Mouse (Mus musculus) CH12F3 (cell line): ENCODE results near the gene Manbal.

Experiments used
- in situ Hi-C: fragments of 300-500 bp; cut with MboI; formaldehyde crosslinking; loops from 2 replicates; pipeline ENCODE4 v1.14.3; 2020; ENCODE audit warnings: low sequenced_read_pairs

Manbal gene

GRCm38 (mm10) chr2:157367184-157367893 is at the start of gene Manbal:
TSS of gene Manbal (plus strand) at chr2:157367594.
- in situ Hi-C loops: no loop called here

GRCm38 (mm10) chr2:157320135-157320534 is 47.3 kb upstream of the Manbal start:
- in situ Hi-C loops: no loop called here

GRCm38 (mm10) chr2:157320886-157321285 is 46.5 kb upstream of the Manbal start:
- in situ Hi-C loops: no loop called here

- in situ Hi-C loops: no loop called here
Observed at GRCm38 (mm10) chr2:157322029-157322766, 45.2 kb upstream of the Manbal start.

- in situ Hi-C loops: loop anchor here (25.0 kb wide), 1 partner anchor 237 kb away; the partner anchor contains the start of genes Blcap and Nnat
Observed at GRCm38 (mm10) chr2:157325238-157325637, 42.2 kb upstream of the Manbal start.

GRCm38 (mm10) chr2:157328106-157328505 is 39.3 kb upstream of the Manbal start:
- in situ Hi-C loops: loop anchor here (25.0 kb wide), 1 partner anchor 234 kb away; the partner anchor contains the start of genes Blcap and Nnat

- in situ Hi-C loops: loop anchor here (25.0 kb wide), 1 partner anchor 234 kb away; the partner anchor contains the start of genes Blcap and Nnat
Observed at GRCm38 (mm10) chr2:157328570-157328969, 38.8 kb upstream of the Manbal start.

GRCm38 (mm10) chr2:157332059-157332458 is 35.3 kb upstream of the Manbal start:
- in situ Hi-C loops: loop anchor here (10.0 to 25.0 kb wide), 2 partner anchors 133 to 230 kb away; partner anchors contain the start of genes Blcap and Nnat

- in situ Hi-C loops: loop anchor here (10.0 to 25.0 kb wide), 2 partner anchors 126 to 224 kb away; partner anchors contain the start of genes Blcap and Nnat
Observed at GRCm38 (mm10) chr2:157338663-157339062, 28.7 kb upstream of the Manbal start.

- in situ Hi-C loops: loop anchor here (10.0 to 25.0 kb wide), 2 partner anchors 125 to 223 kb away; partner anchors contain the start of genes Blcap and Nnat
Observed at GRCm38 (mm10) chr2:157339532-157339931, 27.9 kb upstream of the Manbal start.

GRCm38 (mm10) chr2:157340221-157340741 is 27.1 kb upstream of the Manbal start:
- in situ Hi-C loops: loop anchor here (25.0 kb wide), 1 partner anchor 222 kb away; the partner anchor contains the start of genes Blcap and Nnat

GRCm38 (mm10) chr2:157341554-157342270 is 25.7 kb upstream of the Manbal start:
- in situ Hi-C loops: loop anchor here (25.0 kb wide), 1 partner anchor 221 kb away; the partner anchor contains the start of genes Blcap and Nnat

GRCm38 (mm10) chr2:157342328-157342926 is 25.0 kb upstream of the Manbal start:
- in situ Hi-C loops: loop anchor here (25.0 kb wide), 1 partner anchor 220 kb away; the partner anchor contains the start of genes Blcap and Nnat

- in situ Hi-C loops: loop anchor here (25.0 kb wide), 1 partner anchor 219 kb away; the partner anchor contains the start of genes Blcap and Nnat
Observed at GRCm38 (mm10) chr2:157343337-157343736, 24.1 kb upstream of the Manbal start.

- in situ Hi-C loops: loop anchor here (25.0 kb wide), 1 partner anchor 215 kb away; the partner anchor contains the start of genes Blcap and Nnat
Observed at GRCm38 (mm10) chr2:157347361-157348159, 19.8 kb upstream of the Manbal start, which contains the start of gene Ghrh. TSS of gene Ghrh (minus strand) at chr2:157347506.

GRCm38 (mm10) chr2:157349121-157349778 is 18.1 kb upstream of the Manbal start:
- in situ Hi-C loops: loop anchor here (25.0 kb wide), 1 partner anchor 213 kb away; the partner anchor contains the start of genes Blcap and Nnat

GRCm38 (mm10) chr2:157353183-157353582 is 14.2 kb upstream of the Manbal start:
- in situ Hi-C loops: no loop called here

GRCm38 (mm10) chr2:157354106-157354505 is 13.3 kb upstream of the Manbal start:
- in situ Hi-C loops: no loop called here
